Mouse (Mus musculus) embryonic stem cell, embryonic (primary cell): ENCODE results near the gene Dot1l.

Experiments used
- CTCF ChIA-PET, 4 experiments: fragments of 300-600 bp in 2 of 4; fragments of 350-600 bp in 2 of 4; sonication (Branson Sonifier 250); formaldehyde crosslinking; loops; one replicate each; lab custom pipeline; 2022; ENCODE audit warnings: inconsistent platforms in 2 of 4; lab: Charles Lee
- POLR2A ChIA-PET, 4 experiments: fragments of 300-600 bp in 2 of 4; fragments of 350-600 bp in 2 of 4; sonication (Branson Sonifier 250); formaldehyde crosslinking; loops; one replicate each; lab custom pipeline; 2022; ENCODE audit warnings: antibody characterized with exemption in 4 of 4, inconsistent platforms in 1 of 4; lab: Charles Lee

Dot1l gene

GRCm38 (mm10) chr10:80751188-80751832, 3.7 kb upstream of the Dot1l start:
- ChIA-PET CTCF (interaction anchor here (0.6 to 3.2 kb wide), 26 partner anchors 9 to 493 kb away, joined by 3 to 65 read pairs (median 4); partner anchors contain the start of genes Ap3d1 (in 1 of the 4), Atp8b3 (in 1 of the 4) and Gadd45b (in 1 of the 4)), POLR2A (interaction anchor here in 3 of 4 experiments (0.6 to 5.1 kb wide), 35 partner anchors 9 to 422 kb away, joined by 3 to 66 read pairs (median 4); partner anchors contain the start of genes Ap3d1 (in 3 of the 3), Csnk1g2 (in 2 of the 3), Gadd45b (in 2 of the 3) and Atp8b3 (in 1 of the 3))

GRCm38 (mm10) chr10:80752079-80752625, 2.9 kb upstream of the Dot1l start:
- ChIA-PET POLR2A (interaction anchor here in 3 of 4 experiments (0.6 to 5.1 kb wide), 54 partner anchors 8 to 423 kb away, joined by 3 to 66 read pairs (median 4); partner anchors contain the start of genes Ap3d1 (in 3 of the 3), Gadd45b (in 3 of the 3), Csnk1g2 (in 2 of the 3) and Amh (in 1 of the 3)), CTCF (interaction anchor here (0.5 to 3.2 kb wide), 28 partner anchors 10 to 710 kb away, joined by 3 to 65 read pairs (median 5); partner anchors contain the start of genes Ap3d1 (in 1 of the 4), Atp8b3 (in 1 of the 4) and Gadd45b (in 1 of the 4))

- CTCF ChIA-PET: interaction anchor here in 2 of 4 experiments (0.6 to 1.0 kb wide), 3 partner anchors 10 to 144 kb away, joined by 3 to 5 read pairs (median 3); no protein-coding TSS in a partner anchor
Observed at GRCm38 (mm10) chr10:80755291-80756015, 447 bp downstream of the Dot1l start.

GRCm38 (mm10) chr10:80756099-80756498, 1.1 kb downstream of the Dot1l start:
- ChIA-PET CTCF (no interaction called here), POLR2A (interaction anchor here in 1 of 4 experiments (1.4 kb wide), 1 partner anchor 29 kb away, joined by 3 read pairs; no protein-coding TSS in a partner anchor)

More at GRCm38 (mm10) chr10:80755291-80756015, 447 bp downstream of the Dot1l start:
- POLR2A ChIA-PET: interaction anchor here (0.6 to 5.1 kb wide), 20 partner anchors 9 to 662 kb away, joined by 3 to 66 read pairs (median 4); partner anchors contain the start of genes Ap3d1 (in 2 of the 4), Gadd45b (in 2 of the 4) and Mknk2 (in 1 of the 4)

GRCm38 (mm10) chr10:80756509-80756908, 1.5 kb downstream of the Dot1l start:
- POLR2A ChIA-PET: interaction anchor here in 2 of 4 experiments (1.3 to 1.9 kb wide), 5 partner anchors 9 to 80 kb away, joined by 3 to 10 read pairs (median 6); no protein-coding TSS in a partner anchor

GRCm38 (mm10) chr10:80756967-80757366, 2.0 kb downstream of the Dot1l start:
- ChIA-PET POLR2A (interaction anchor here in 3 of 4 experiments (0.5 to 1.9 kb wide), 9 partner anchors 9 to 81 kb away, joined by 3 to 10 read pairs (median 4); partner anchors contain the start of gene Ap3d1 (in 1 of the 3)), CTCF (interaction anchor here (0.7 to 2.0 kb wide), 9 partner anchors 9 to 601 kb away, joined by 3 to 11 read pairs (median 8); no protein-coding TSS in a partner anchor)

More at GRCm38 (mm10) chr10:80756509-80756908, 1.5 kb downstream of the Dot1l start:
- CTCF ChIA-PET: interaction anchor here (0.7 to 1.8 kb wide), 5 partner anchors 10 to 600 kb away, joined by 3 to 11 read pairs (median 5); no protein-coding TSS in a partner anchor

- POLR2A ChIA-PET: interaction anchor here in 3 of 4 experiments (0.5 to 1.9 kb wide), 25 partner anchors 8 to 802 kb away, joined by 3 to 10 read pairs (median 3); partner anchors contain the start of genes Ap3d1 (in 2 of the 3), Abhd17a (in 1 of the 3) and Gadd45b (in 1 of the 3)
- CTCF ChIA-PET: interaction anchor here (0.6 to 2.0 kb wide), 29 partner anchors 9 to 321 kb away, joined by 3 to 11 read pairs (median 4); partner anchors contain the start of genes Abhd17a (in 1 of the 4), Ap3d1 (in 1 of the 4), Lsm7 (in 1 of the 4) and Sppl2b (in 1 of the 4)
Observed at GRCm38 (mm10) chr10:80757717-80758116, 2.7 kb downstream of the Dot1l start.

- ChIA-PET CTCF (interaction anchor here in 3 of 4 experiments (1.2 to 2.0 kb wide), 7 partner anchors 8 to 236 kb away, joined by 3 to 9 read pairs (median 5); no protein-coding TSS in a partner anchor), POLR2A (interaction anchor here in 2 of 4 experiments (1.2 to 1.7 kb wide), 4 partner anchors 11 to 78 kb away, joined by 3 to 5 read pairs (median 4); partner anchors contain the start of gene Ap3d1 (in 1 of the 2))
Observed at GRCm38 (mm10) chr10:80758651-80759050, 3.6 kb downstream of the Dot1l start.

GRCm38 (mm10) chr10:80760596-80761524, 5.9 kb downstream of the Dot1l start:
- ChIA-PET CTCF (interaction anchor here in 3 of 4 experiments (0.6 to 2.0 kb wide), 5 partner anchors 13 to 344 kb away, joined by 3 to 9 read pairs (median 4); no protein-coding TSS in a partner anchor), POLR2A (interaction anchor here in 3 of 4 experiments (0.6 to 2.5 kb wide), 16 partner anchors 9 to 593 kb away, joined by 3 to 9 read pairs (median 3); partner anchors contain the start of genes Ap3d1 (in 2 of the 3) and Mknk2 (in 1 of the 3))

GRCm38 (mm10) chr10:80761821-80762220, 6.8 kb downstream of the Dot1l start:
- POLR2A ChIA-PET: interaction anchor here in 2 of 4 experiments (0.6 to 2.5 kb wide), 7 partner anchors 10 to 86 kb away, joined by 3 to 9 read pairs (median 4); partner anchors contain the start of gene Ap3d1 (in 2 of the 2)
- CTCF ChIA-PET: interaction anchor here in 2 of 4 experiments (0.5 to 2.0 kb wide), 2 partner anchors 12 to 242 kb away, joined by 7 to 9 read pairs; no protein-coding TSS in a partner anchor

- ChIA-PET POLR2A (interaction anchor here in 3 of 4 experiments (0.6 to 4.7 kb wide), 4 partner anchors 20 to 595 kb away, joined by 4 to 24 read pairs (median 4); partner anchors contain the start of gene Ap3d1 (in 1 of the 3)), CTCF (interaction anchor here in 3 of 4 experiments (0.9 to 3.6 kb wide), 9 partner anchors 11 to 118 kb away, joined by 3 to 13 read pairs (median 4); no protein-coding TSS in a partner anchor)
Observed at GRCm38 (mm10) chr10:80763502-80763901, 8.5 kb downstream of the Dot1l start.

GRCm38 (mm10) chr10:80765746-80766145, 10.7 kb downstream of the Dot1l start:
- POLR2A ChIA-PET: interaction anchor here (0.6 to 4.7 kb wide), 25 partner anchors 8 to 250 kb away, joined by 3 to 24 read pairs (median 4); partner anchors contain the start of genes Dot1l (in 1 of the 4) and Gadd45b (in 1 of the 4)
- CTCF ChIA-PET: interaction anchor here (0.6 to 3.6 kb wide), 13 partner anchors 8 to 319 kb away, joined by 3 to 18 read pairs (median 5); no protein-coding TSS in a partner anchor

GRCm38 (mm10) chr10:80766161-80766815, 11.3 kb downstream of the Dot1l start:
- ChIA-PET POLR2A (interaction anchor here (0.6 to 4.7 kb wide), 27 partner anchors 9 to 385 kb away, joined by 3 to 24 read pairs (median 4); partner anchors contain the start of genes Dot1l (in 1 of the 4) and Gadd45b (in 1 of the 4)), CTCF (interaction anchor here (0.5 to 3.6 kb wide), 15 partner anchors 8 to 224 kb away, joined by 3 to 18 read pairs (median 6); no protein-coding TSS in a partner anchor)

GRCm38 (mm10) chr10:80768365-80768764, 13.4 kb downstream of the Dot1l start:
- ChIA-PET CTCF (interaction anchor here in 1 of 4 experiments (1.1 kb wide), 1 partner anchor 11 kb away, joined by 4 read pairs; no protein-coding TSS in a partner anchor), POLR2A (interaction anchor here in 2 of 4 experiments (0.8 to 4.7 kb wide), 2 partner anchors 92 to 161 kb away, joined by 3 to 24 read pairs; partner anchors contain the start of gene Gadd45b (in 1 of the 2))
